Mouse (Mus musculus): Measurements from ENCODE around the gene Aldh18a1.

DNA sequence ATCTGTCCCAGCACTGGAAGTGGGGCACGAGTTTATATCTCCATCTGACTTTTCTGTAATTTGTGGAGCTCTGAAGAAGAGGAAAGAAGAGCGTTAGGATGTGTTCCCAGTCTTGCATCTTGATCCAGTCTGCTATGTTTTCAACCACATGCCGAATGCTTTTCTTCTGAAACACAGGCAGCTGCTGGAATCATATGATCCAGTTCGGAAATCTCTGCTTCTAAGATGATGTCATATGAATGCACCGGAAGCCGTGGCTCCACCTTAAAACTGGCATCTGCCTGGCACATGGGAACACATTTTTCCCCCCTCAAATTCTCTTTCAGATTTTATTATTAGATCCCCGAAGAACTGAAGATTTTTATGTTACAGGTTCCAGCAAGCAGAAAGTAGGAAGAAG, 26.5 kb upstream of the Aldh18a1 start:
- no peak for TF ChIP-seq TAL1 (conservative IDR thresholded peaks at IDR 0.05; ENCODE audit: low read depth, low read length)
- TF ChIP-seq CTCF (IDR thresholded peaks at IDR 0.05; ENCODE audit: low read depth, low read length): no peak
- TF ChIP-seq GATA1 (IDR thresholded peaks at IDR 0.05; ENCODE audit: borderline replicate concordance, low read length): no peak
